Mouse (Mus musculus) hindbrain, embryonic 16.5 days (tissue): ENCODE results near the gene Tlr4. TPM values are rescaled to one million over a fixed set of nuclear protein-coding genes. Genes with fewer than 3 reads are reported as not detected.

Experiments
- ATAC-seq: fragments of 200-750 bp; cut with Nextera tagmentation; 2 replicates; pipeline ENCODE4 v1.8.0; 2017; ENCODE audit warnings: moderate TSS enrichment, moderate library complexity
- H3K27ac ChIP-seq: fragments of 300-500 bp; sonication (generic); 2 replicates; pipeline ENCODE4 v1.5.1; 2014; ENCODE audit warnings: low read depth, mild to moderate bottlenecking, control low read depth, low read length, moderate library complexity
- H3K27me3 ChIP-seq: fragments of 300-500 bp; sonication (generic); replicated peaks from 2 replicates; pipeline ENCODE4 v1.6.1; 2014; ENCODE audit warnings: low read length; ENCODE audit not compliant: control insufficient read depth, insufficient read depth
- H3K36me3 ChIP-seq: fragments of 300-500 bp; sonication (generic); 2 replicates; pipeline ENCODE4 v1.6.1; 2014; ENCODE audit warnings: mild to moderate bottlenecking, low read length, moderate library complexity, mixed read lengths; ENCODE audit not compliant: control insufficient read depth, insufficient read depth
- H3K4me1 ChIP-seq: fragments of 300-500 bp; sonication (generic); 2 replicates; pipeline ENCODE4 v1.6.1; 2014; ENCODE audit warnings: low read depth, low read length; ENCODE audit not compliant: control insufficient read depth, insufficient read depth
- H3K4me2 ChIP-seq: fragments of 300-500 bp; sonication (generic); 2 replicates; pipeline ENCODE4 v1.6.1; 2014; ENCODE audit warnings: mild to moderate bottlenecking, low read length, control low read depth, moderate library complexity
- H3K4me3 ChIP-seq: fragments of 300-500 bp; sonication (generic); 2 replicates; pipeline ENCODE4 v1.5.1; 2014; ENCODE audit warnings: mild to moderate bottlenecking, low read length, control low read depth, moderate library complexity
- H3K9ac ChIP-seq: fragments of 300-500 bp; sonication (generic); 2 replicates; pipeline ENCODE4 v1.6.1; 2014; ENCODE audit warnings: low read depth, mild to moderate bottlenecking, control low read depth, low read length, moderate library complexity
- H3K9me3 ChIP-seq: fragments of 300-500 bp; sonication (generic); 2 replicates; pipeline ENCODE4 v1.6.1; 2014; ENCODE audit warnings: mild to moderate bottlenecking, low read length, moderate library complexity; ENCODE audit not compliant: control insufficient read depth
- WGBS: fragments of 180-500 bp; shearing (Covaris S2); extraction: QIAGEN DNeasy Blood & Tissue Kit; methylation state at CpG from one replicate; pipeline ENCODE4 v1.1.7; 2014; 5-methylcytosine and 5-hydroxymethylcytosine counted together
- polyA plus RNA-seq: library from polyadenylated mRNA; unstranded; fragments of >200 nt; fragmentation: Nextera tagmentation; extraction: Ambion mirVana; gene quantifications from 2 replicates; pipeline ENCODE4 v1.2.1, GENCODE M21; 2015

Gene Tlr4
- polyA plus RNA-seq, 1 experiment from 2014 or later: 0.66 TPM

GRCm38 (mm10) chr4:66926066-66926465 lies 98.7 kb downstream of the Tlr4 start:
- no peaks in the 10 kb centered on the region for H3K9me3 ChIP-seq
- ATAC-seq: no peak

GRCm38 (mm10) chr4:66927537-66928088 lies 100.2 kb downstream of the Tlr4 start:
- no peak overlapping the region for H3K4me3 ChIP-seq
- H3K9me3 ChIP-seq: no peaks in the 10 kb centered on the region
- no peaks in the 10 kb centered on the region for H3K27me3 ChIP-seq
- 77% methylated on average over 2 of the region's 2 CpGs for WGBS
- no peak overlapping the region for H3K27ac ChIP-seq
- H3K9ac ChIP-seq: no peak overlapping the region
- no peak overlapping the region for H3K4me2 ChIP-seq
- no peak for ATAC-seq
- no peaks in the 10 kb centered on the region for H3K36me3 ChIP-seq
- no peaks in the 10 kb centered on the region for H3K4me1 ChIP-seq

More at GRCm38 (mm10) chr4:66926066-66926465, 98.7 kb downstream of the Tlr4 start:
- Histone ChIP-seq H3K4me2 (no peak overlapping the region), H3K4me3 (no peak overlapping the region), H3K36me3 (no peaks in the 10 kb centered on the region), H3K27me3 (no peaks in the 10 kb centered on the region), H3K27ac (no peak overlapping the region), H3K4me1 (no peaks in the 10 kb centered on the region), H3K9ac (no peak overlapping the region)
- 50% methylated on average over 4 of the region's 4 CpGs for WGBS

- H3K27me3 ChIP-seq: no peaks in the 10 kb centered on the region
- ATAC-seq: no peak
- H3K9me3 ChIP-seq: no peaks in the 10 kb centered on the region
- H3K9ac ChIP-seq: no peak overlapping the region
- H3K27ac ChIP-seq: no peak overlapping the region
- no peak overlapping the region for H3K4me3 ChIP-seq
- WGBS: 61% methylated on average over 4 of the region's 4 CpGs
- no peaks in the 10 kb centered on the region for H3K36me3 ChIP-seq
- H3K4me1 ChIP-seq: no peaks in the 10 kb centered on the region
- H3K4me2 ChIP-seq: no peak overlapping the region
These were observed 111.2 kb downstream of the Tlr4 start for GRCm38 (mm10) chr4:66938489-66939061.

- Histone ChIP-seq H3K4me1 (no peaks in the 10 kb centered on the region), H3K9me3 (no peaks in the 10 kb centered on the region), H3K36me3 (no peaks in the 10 kb centered on the region), H3K9ac (no peak overlapping the region), H3K27ac (no peak overlapping the region), H3K27me3 (no peaks in the 10 kb centered on the region), H3K4me3 (no peak overlapping the region), H3K4me2 (no peak overlapping the region)
- WGBS: 46% methylated on average over 1 of the region's 1 CpGs
- no peak for ATAC-seq
These were observed 114.5 kb downstream of the Tlr4 start for GRCm38 (mm10) chr4:66941894-66942293.

GRCm38 (mm10) chr4:66943699-66944098 lies 116.3 kb downstream of the Tlr4 start:
- Histone ChIP-seq H3K27ac (no peak overlapping the region), H3K9me3 (no peaks in the 10 kb centered on the region), H3K4me1 (no peaks in the 10 kb centered on the region), H3K36me3 (no peaks in the 10 kb centered on the region), H3K4me3 (no peak overlapping the region), H3K4me2 (no peak overlapping the region), H3K9ac (no peak overlapping the region), H3K27me3 (no peaks in the 10 kb centered on the region)
- ATAC-seq: no peak

GRCm38 (mm10) chr4:66947657-66948056 lies 120.3 kb downstream of the Tlr4 start:
- Histone ChIP-seq H3K4me3 (no peak overlapping the region), H3K27me3 (no peaks in the 10 kb centered on the region), H3K4me1 (no peaks in the 10 kb centered on the region), H3K9ac (no peak overlapping the region), H3K9me3 (no peaks in the 10 kb centered on the region), H3K4me2 (no peak overlapping the region), H3K36me3 (no peaks in the 10 kb centered on the region), H3K27ac (no peak overlapping the region)
- 35% methylated on average over 1 of the region's 1 CpGs for WGBS
- no peak for ATAC-seq

- Histone ChIP-seq H3K4me3 (no peak overlapping the region), H3K27me3 (no peaks in the 10 kb centered on the region), H3K4me1 (no peaks in the 10 kb centered on the region), H3K9me3 (no peaks in the 10 kb centered on the region), H3K9ac (no peak overlapping the region), H3K27ac (no peak overlapping the region), H3K36me3 (no peaks in the 10 kb centered on the region), H3K4me2 (no peak overlapping the region)
- 54% methylated on average over 3 of the region's 3 CpGs for WGBS
- peak; percentile 40; the same call in 1 of the 2 replicates for ATAC-seq
These were observed 147.5 kb downstream of the Tlr4 start for GRCm38 (mm10) chr4:66974918-66975317.
